In the genomic region with DNA sequence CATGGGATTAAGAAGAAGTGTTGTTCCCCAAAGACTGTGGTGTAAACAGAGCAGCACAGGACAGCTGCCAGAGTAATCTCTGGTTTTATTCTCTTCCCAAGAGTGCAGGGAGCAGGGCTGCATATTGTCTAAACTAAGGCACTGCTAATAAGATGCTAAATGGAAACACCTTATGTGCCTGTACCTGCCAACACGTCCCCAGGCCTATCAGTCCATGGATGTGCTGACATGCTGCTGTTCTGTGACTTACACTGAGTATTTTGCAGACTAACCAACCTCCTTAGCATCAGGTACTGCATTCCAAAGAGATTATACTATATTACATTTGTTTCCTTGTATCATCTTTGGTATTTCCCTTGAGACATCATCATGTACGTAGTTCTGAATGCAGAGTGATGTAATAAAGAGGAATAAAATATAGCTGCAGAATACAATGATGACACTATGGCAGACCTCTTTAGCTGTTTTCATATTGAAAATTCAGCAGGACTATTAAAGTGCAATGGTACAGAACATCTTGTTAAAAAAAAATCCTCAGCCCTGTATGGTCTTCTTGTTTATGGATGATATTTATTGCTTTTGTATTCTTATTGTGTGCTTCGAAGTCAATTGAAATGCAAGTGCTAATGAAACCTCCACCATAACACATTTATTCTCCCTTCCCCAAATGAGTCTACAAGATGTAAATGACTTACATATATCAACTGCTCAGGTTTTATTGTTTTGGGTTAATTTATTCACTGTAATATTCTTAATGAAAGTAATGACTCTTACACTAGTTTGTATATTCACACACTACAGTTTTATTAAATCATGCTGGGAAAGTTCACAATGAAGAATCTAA, we compare ENCODE assay signal across 17 mouse cellular contexts.
DNase-seq lines count a peak whose midpoint lies in the region; ATAC-seq lines count a peak whose summit lies in the region.
"Had no signal": no experiment of that assay in that cellular context is flagged by ENCODE, and none has a peak within 500 bp of the region (broad histone marks: within the 10 kb centered on the region; RNA-seq: fewer than 3 reads in every experiment).

No protein-coding gene starts in this region.

- DNase-seq in hindbrain, embryonic 10.5 days (ENCODE audit: low spot score), result no peak
- DNase-seq in hindbrain, embryonic 14.5 days (ENCODE audit: low spot score), result no peak
- DNase-seq in heart, adult 11 months, result no peak
- no peak for DNase-seq in kidney, adult 8-10 months
- DNase-seq: adrenal gland, adult 2 months; adrenal gland, postnatal 25 days; cerebellum, adult 2 months; cerebellum, postnatal 10 days; gastrocnemius, postnatal 36 days; heart, adult 2 months; heart, postnatal 14 days had no signal

- WGBS in hindbrain, embryonic 12.5 days, result 80% methylated on average over 3 of the region's 3 CpGs
- 86% methylated on average over 3 of the region's 3 CpGs for WGBS in hindbrain, embryonic 10.5 days
- WGBS in hindbrain, embryonic 14.5 days, result 61% methylated on average over 3 of the region's 3 CpGs
- WGBS in neural tube, embryonic 13.5 days, result 45% methylated on average over 3 of the region's 3 CpGs

- peak; percentile 60; the same call in 1 of the 2 replicates for ATAC-seq in hindbrain, embryonic 12.5 days (ENCODE audit: low FRiP score)
- peak; percentile 59; the same call in 1 of the 2 replicates for ATAC-seq in hindbrain, embryonic 14.5 days (ENCODE audit: low FRiP score)
- peak; percentile 88 for ATAC-seq in neural tube, embryonic 13.5 days (ENCODE audit: low read depth)
- ATAC-seq: forebrain, embryonic 13.5 days had no signal

- H3K4me1 ChIP-seq in hindbrain, embryonic 12.5 days, result no peaks in the 10 kb centered on the region
- no peaks in the 10 kb centered on the region for H3K4me1 ChIP-seq in hindbrain, embryonic 10.5 days (replicated peaks)
- no peaks in the 10 kb centered on the region for H3K4me1 ChIP-seq in hindbrain, embryonic 14.5 days (replicated peaks; ENCODE audit: control insufficient read depth, insufficient read depth, low read length)
- H3K4me1 ChIP-seq in neural tube, embryonic 13.5 days (replicated peaks), result no peaks in the 10 kb centered on the region
- H3K4me1 ChIP-seq: embryonic facial prominence, embryonic 10.5 days; forebrain, embryonic 13.5 days; heart, embryonic 15.5 days had no signal

- H3K27ac ChIP-seq in hindbrain, embryonic 12.5 days, result no peak overlapping the region
- no peak overlapping the region for H3K27ac ChIP-seq in hindbrain, embryonic 10.5 days
- H3K27ac ChIP-seq in hindbrain, embryonic 14.5 days, result no peak overlapping the region
- peak overlapping the region; percentile 71; the same call in 1 of the 2 replicates for H3K27ac ChIP-seq in neural tube, embryonic 13.5 days (replicated peaks)
- H3K27ac ChIP-seq: embryonic facial prominence, embryonic 10.5 days; forebrain, embryonic 13.5 days; heart, adult 2 months; heart, embryonic 15.5 days had no signal

- H3K9me3 ChIP-seq in hindbrain, embryonic 12.5 days (replicated peaks), result no peaks in the 10 kb centered on the region
- H3K9me3 ChIP-seq in hindbrain, embryonic 10.5 days, result no peaks in the 10 kb centered on the region
- no peaks in the 10 kb centered on the region for H3K9me3 ChIP-seq in hindbrain, embryonic 14.5 days (ENCODE audit: control insufficient read depth, low read length)
- no peaks in the 10 kb centered on the region for H3K9me3 ChIP-seq in neural tube, embryonic 13.5 days
- H3K9me3 ChIP-seq: embryonic facial prominence, embryonic 10.5 days; forebrain, embryonic 13.5 days; heart, embryonic 15.5 days had no signal

- no peak overlapping the region for H3K4me2 ChIP-seq in hindbrain, embryonic 12.5 days (replicated peaks)
- no peak overlapping the region for H3K4me2 ChIP-seq in hindbrain, embryonic 14.5 days (replicated peaks)
- H3K4me2 ChIP-seq in neural tube, embryonic 13.5 days, result no peak overlapping the region
- H3K4me2 ChIP-seq: forebrain, embryonic 13.5 days; heart, embryonic 11.5 days; heart, embryonic 15.5 days had no signal

- H3K27me3 ChIP-seq in hindbrain, embryonic 12.5 days, result no peaks in the 10 kb centered on the region
- H3K27me3 ChIP-seq in hindbrain, embryonic 10.5 days (ENCODE audit: insufficient read depth, poor library complexity, severe bottlenecking), result no peaks in the 10 kb centered on the region
- no peaks in the 10 kb centered on the region for H3K27me3 ChIP-seq in hindbrain, embryonic 14.5 days (ENCODE audit: control insufficient read depth, insufficient read depth, low read length)
- no peaks in the 10 kb centered on the region for H3K27me3 ChIP-seq in neural tube, embryonic 13.5 days
- H3K27me3 ChIP-seq: forebrain, embryonic 13.5 days; heart, embryonic 15.5 days had no signal

- no peak overlapping the region for H3K4me3 ChIP-seq in hindbrain, embryonic 12.5 days
- H3K4me3 ChIP-seq in hindbrain, embryonic 10.5 days, result no peak overlapping the region
- no peak overlapping the region for H3K4me3 ChIP-seq in hindbrain, embryonic 14.5 days (replicated peaks; ENCODE audit: low read length)
- H3K4me3 ChIP-seq in neural tube, embryonic 13.5 days, result no peak overlapping the region
- H3K4me3 ChIP-seq: embryonic facial prominence, embryonic 10.5 days; forebrain, embryonic 13.5 days; heart, adult 2 months; heart, embryonic 15.5 days had no signal

- no peaks in the 10 kb centered on the region for H3K36me3 ChIP-seq in hindbrain, embryonic 12.5 days
- no peaks in the 10 kb centered on the region for H3K36me3 ChIP-seq in hindbrain, embryonic 10.5 days
- no peaks in the 10 kb centered on the region for H3K36me3 ChIP-seq in hindbrain, embryonic 14.5 days (replicated peaks; ENCODE audit: control insufficient read depth, insufficient read depth)
- no peaks in the 10 kb centered on the region for H3K36me3 ChIP-seq in neural tube, embryonic 13.5 days
- H3K36me3 ChIP-seq: embryonic facial prominence, embryonic 10.5 days; heart, embryonic 15.5 days had no signal

- H3K9ac ChIP-seq in hindbrain, embryonic 12.5 days, result no peak overlapping the region
- H3K9ac ChIP-seq in hindbrain, embryonic 14.5 days, result no peak overlapping the region
- H3K9ac ChIP-seq in neural tube, embryonic 13.5 days, result no peak overlapping the region
- H3K9ac ChIP-seq: forebrain, embryonic 13.5 days; heart, embryonic 15.5 days had no signal
